Mouse (Mus musculus) layer of hippocampus, adult 9-10 months (tissue): ENCODE results near the gene Mitf.

Experiments used
- DNase-seq: peaks from one replicate; pipeline ENCODE4 v3.0.0; 2022; ENCODE audit warnings: low spot score

The Mitf gene

GRCm38 (mm10) chr6:97821811-97822210 lies 15.0 kb downstream of the Mitf start:
- no peak for DNase-seq

- DNase-seq = no peak
These were observed 19.9 kb downstream of the Mitf start for GRCm38 (mm10) chr6:97826642-97827275.

- DNase-seq = no peak
These were observed 21.2 kb downstream of the Mitf start for GRCm38 (mm10) chr6:97828021-97828420.

GRCm38 (mm10) chr6:97828822-97829719 lies 22.2 kb downstream of the Mitf start:
- DNase-seq = no peak

GRCm38 (mm10) chr6:97832501-97832900 lies 25.6 kb downstream of the Mitf start:
- no peak for DNase-seq

- DNase-seq = no peak
These were observed 29.3 kb downstream of the Mitf start for GRCm38 (mm10) chr6:97836176-97836575.

GRCm38 (mm10) chr6:97837711-97838110 lies 30.9 kb downstream of the Mitf start:
- DNase-seq = no peak

GRCm38 (mm10) chr6:97839568-97839967 lies 32.7 kb downstream of the Mitf start:
- DNase-seq = no peak

GRCm38 (mm10) chr6:97844112-97844511 lies 37.3 kb downstream of the Mitf start:
- DNase-seq = no peak

GRCm38 (mm10) chr6:97848191-97848857 lies 41.5 kb downstream of the Mitf start:
- no peak for DNase-seq

GRCm38 (mm10) chr6:97854236-97854635 lies 47.4 kb downstream of the Mitf start:
- DNase-seq = no peak

GRCm38 (mm10) chr6:97855420-97856170 lies 48.7 kb downstream of the Mitf start:
- peak; percentile 40 for DNase-seq

- no peak for DNase-seq
These were observed 49.6 kb downstream of the Mitf start for GRCm38 (mm10) chr6:97856502-97856901.

GRCm38 (mm10) chr6:97857690-97858089 lies 50.8 kb downstream of the Mitf start:
- DNase-seq = no peak

GRCm38 (mm10) chr6:97866575-97866974 lies 59.7 kb downstream of the Mitf start:
- DNase-seq = no peak

GRCm38 (mm10) chr6:97868005-97868404 lies 61.2 kb downstream of the Mitf start:
- no peak for DNase-seq

GRCm38 (mm10) chr6:97869953-97870352 lies 63.1 kb downstream of the Mitf start:
- DNase-seq = no peak

GRCm38 (mm10) chr6:97871296-97872030 lies 64.6 kb downstream of the Mitf start:
- DNase-seq = no peak

GRCm38 (mm10) chr6:97873102-97873501 lies 66.2 kb downstream of the Mitf start:
- no peak for DNase-seq

- no peak for DNase-seq
These were observed 70.1 kb downstream of the Mitf start for GRCm38 (mm10) chr6:97876990-97877389.

GRCm38 (mm10) chr6:97877492-97877891 lies 70.6 kb downstream of the Mitf start:
- no peak for DNase-seq
